Mouse (Mus musculus) midbrain, embryonic 15.5 days (tissue): ENCODE measurements around the gene Pakap. TPM values are rescaled to one million over a fixed set of nuclear protein-coding genes. Genes with fewer than 3 reads are reported as not detected.

Source experiments
- ATAC-seq: fragments of 200-750 bp; cut with Nextera tagmentation; replicated peaks from 2 replicates; pipeline ENCODE4 v1.8.0; 2017; ENCODE audit warnings: moderate TSS enrichment
- H3K27ac ChIP-seq: fragments of 300-500 bp; sonication (generic); 2 replicates; pipeline ENCODE4 v1.5.1; 2015; ENCODE audit warnings: mild to moderate bottlenecking, inconsistent platforms
- H3K27me3 ChIP-seq: fragments of 300-500 bp; sonication (generic); replicated peaks from 2 replicates; pipeline ENCODE4 v1.6.1; 2015; ENCODE audit warnings: inconsistent platforms
- H3K36me3 ChIP-seq: fragments of 300-500 bp; sonication (generic); replicated peaks from 2 replicates; pipeline ENCODE4 v1.6.1; 2015; ENCODE audit warnings: inconsistent platforms
- H3K4me1 ChIP-seq: fragments of 300-500 bp; sonication (generic); 2 replicates; pipeline ENCODE4 v1.6.1; 2015; ENCODE audit warnings: inconsistent platforms
- H3K4me2 ChIP-seq: fragments of 300-500 bp; sonication (generic); 2 replicates; pipeline ENCODE4 v1.6.1; 2015; ENCODE audit warnings: inconsistent platforms, mild to moderate bottlenecking, moderate library complexity
- H3K4me3 ChIP-seq: fragments of 300-500 bp; sonication (generic); 2 replicates; pipeline ENCODE4 v1.5.1; 2015; ENCODE audit warnings: mild to moderate bottlenecking, inconsistent platforms
- H3K9ac ChIP-seq: fragments of 300-500 bp; sonication (generic); 2 replicates; pipeline ENCODE4 v1.6.1; 2015; ENCODE audit warnings: mild to moderate bottlenecking, inconsistent platforms
- H3K9me3 ChIP-seq: fragments of 300-500 bp; sonication (generic); 2 replicates; pipeline ENCODE4 v1.6.1; 2016; ENCODE audit warnings: inconsistent platforms
- whole genome bisulfite sequencing: fragments of 180-500 bp; shearing (Covaris S2); methylation state at CpG from one replicate; pipeline ENCODE4 v1.1.7; 2015; ENCODE audit warnings: mixed read lengths; 5-methylcytosine and 5-hydroxymethylcytosine counted together
- polyA plus RNA-seq: library from polyadenylated mRNA; unstranded; fragments of >200 nt; fragmentation: Nextera tagmentation; extraction: Ambion mirVana; gene quantifications from 2 replicates; pipeline ENCODE4 v1.2.1, GENCODE M21; 2015

Gene Pakap
- polyA plus RNA-seq, 1 experiment from 2014 or later = 10.9 TPM

- Histone ChIP-seq H3K4me1 (0 out of 2 replicates have a peak, but pooled peaks cover 3% of the 10 kb centered on the region), H3K36me3 (no peaks in the 10 kb centered on the region), H3K4me3 (no peak overlapping the region), H3K27ac (no peak overlapping the region), H3K4me2 (no peak overlapping the region), H3K9me3 (no peaks in the 10 kb centered on the region), H3K9ac (no peak overlapping the region), H3K27me3 (no peaks in the 10 kb centered on the region)
- no peak for ATAC-seq
- WGBS = 83% methylated on average over 1 of the region's 1 CpGs
These were observed 283.8 kb downstream of the Pakap start for GRCm38 (mm10) chr4:57851731-57852130.

DNA sequence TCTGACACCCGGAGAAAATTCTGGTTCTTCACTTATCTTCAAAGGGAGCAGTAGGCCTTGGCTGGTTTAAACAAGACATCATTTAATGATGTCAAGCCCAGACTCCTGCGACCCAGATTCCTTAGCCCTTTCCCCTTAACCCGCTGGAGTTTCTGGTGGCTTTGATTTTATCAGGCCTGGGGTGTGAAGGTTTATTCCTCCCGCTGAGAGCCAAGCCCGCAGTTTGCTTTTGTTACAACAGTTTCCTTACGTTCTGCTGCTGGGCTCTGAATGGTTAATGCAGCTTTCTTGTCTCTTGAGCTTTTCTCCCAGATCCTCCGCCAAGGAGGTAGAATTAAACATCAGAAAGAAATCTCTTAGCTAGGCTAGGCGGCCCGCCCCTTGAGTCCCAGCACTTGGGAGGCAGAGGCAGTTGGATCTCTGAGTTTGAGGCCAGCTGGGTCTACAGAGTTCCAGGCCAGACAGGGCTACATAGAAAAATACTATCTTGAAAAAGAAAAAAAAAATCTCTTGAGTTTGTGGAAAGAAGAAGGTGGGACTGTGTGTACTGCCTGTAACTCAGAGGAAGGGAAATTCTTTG lies 284.6 kb downstream of the Pakap start:
- Histone ChIP-seq H3K4me1 (0 out of 2 replicates have a peak, but pooled peaks cover 3% of the 10 kb centered on the region), H3K4me3 (no peak overlapping the region), H3K27ac (no peak overlapping the region), H3K4me2 (no peak overlapping the region), H3K27me3 (no peaks in the 10 kb centered on the region), H3K9me3 (no peaks in the 10 kb centered on the region), H3K36me3 (0 out of 2 replicates have a peak, but pooled peaks cover 3% of the 10 kb centered on the region), H3K9ac (no peak overlapping the region)
- whole genome bisulfite sequencing = 18% methylated on average over 9 of the region's 9 CpGs
- ATAC-seq = no peak

DNA sequence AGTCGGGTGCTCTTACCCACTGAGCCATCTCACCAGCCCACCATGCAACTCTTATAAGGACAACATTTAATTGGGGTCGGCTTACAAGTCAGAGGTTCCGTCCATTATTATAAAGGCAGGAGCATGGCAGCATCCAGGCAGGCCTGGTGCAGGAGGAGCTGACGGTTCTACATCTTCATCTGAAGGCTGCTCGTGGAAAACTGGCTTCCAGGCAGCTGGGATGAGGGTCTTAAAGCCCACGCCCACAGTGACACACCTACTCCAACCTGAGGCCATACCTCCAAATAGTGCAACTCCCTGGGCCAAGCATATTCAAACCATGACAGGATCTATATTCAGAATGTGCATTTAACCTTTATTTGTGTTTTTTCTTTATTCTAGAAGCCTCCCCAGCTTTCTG lies 286.2 kb downstream of the Pakap start:
- no peak overlapping the region for H3K9ac ChIP-seq
- 0 out of 2 replicates have a peak, but pooled peaks cover 3% of the 10 kb centered on the region for H3K36me3 ChIP-seq
- no peaks in the 10 kb centered on the region for H3K27me3 ChIP-seq
- WGBS = 84% methylated on average over 6 of the region's 6 CpGs
- no peak for ATAC-seq
- H3K27ac ChIP-seq = no peak overlapping the region
- H3K4me2 ChIP-seq = no peak overlapping the region
- 0 out of 2 replicates have a peak, but pooled peaks cover 3% of the 10 kb centered on the region for H3K4me1 ChIP-seq
- no peaks in the 10 kb centered on the region for H3K9me3 ChIP-seq
- H3K4me3 ChIP-seq = no peak overlapping the region

GRCm38 (mm10) chr4:57855281-57855941 lies 287.4 kb downstream of the Pakap start:
- Histone ChIP-seq H3K9ac (no peak overlapping the region), H3K27me3 (no peaks in the 10 kb centered on the region), H3K27ac (no peak overlapping the region), H3K9me3 (no peaks in the 10 kb centered on the region), H3K36me3 (0 out of 2 replicates have a peak, but pooled peaks cover 3% of the 10 kb centered on the region), H3K4me2 (no peak overlapping the region), H3K4me3 (no peak overlapping the region), H3K4me1 (0 out of 2 replicates have a peak, but pooled peaks cover 3% of the 10 kb centered on the region)
- no peak for ATAC-seq
- 92% methylated on average over 18 of the region's 18 CpGs for WGBS

DNA sequence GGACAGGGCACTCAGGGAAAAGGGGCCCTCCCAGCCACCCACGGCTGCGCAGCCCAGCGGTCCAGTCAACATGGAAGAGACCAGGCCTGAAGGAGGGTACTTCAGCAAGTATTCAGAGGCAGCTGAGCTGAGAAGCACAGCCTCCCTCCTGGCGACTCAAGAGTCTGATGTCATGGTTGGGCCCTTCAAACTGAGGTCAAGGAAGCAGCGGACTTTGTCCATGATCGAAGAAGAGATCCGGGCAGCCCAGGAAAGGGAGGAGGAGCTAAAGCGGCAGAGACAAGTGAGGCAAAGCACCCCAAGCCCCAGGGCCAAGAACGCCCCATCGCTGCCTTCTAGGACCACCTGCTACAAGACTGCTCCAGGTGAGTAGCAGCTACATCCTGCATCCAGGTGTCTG lies 288.7 kb downstream of the Pakap start:
- Histone ChIP-seq H3K36me3 (0 out of 2 replicates have a peak, but pooled peaks cover 3% of the 10 kb centered on the region), H3K9ac (no peak overlapping the region), H3K9me3 (no peaks in the 10 kb centered on the region), H3K27me3 (no peaks in the 10 kb centered on the region), H3K4me3 (no peak overlapping the region), H3K27ac (no peak overlapping the region), H3K4me2 (no peak overlapping the region), H3K4me1 (0 out of 2 replicates have a peak, but pooled peaks cover 2% of the 10 kb centered on the region)
- WGBS = 95% methylated on average over 10 of the region's 10 CpGs
- no peak for ATAC-seq

- no peaks in the 10 kb centered on the region for H3K27me3 ChIP-seq
- WGBS = 88% methylated on average over 6 of the region's 6 CpGs
- no peak overlapping the region for H3K4me2 ChIP-seq
- no peak overlapping the region for H3K4me3 ChIP-seq
- H3K9me3 ChIP-seq = no peaks in the 10 kb centered on the region
- no peaks in the 10 kb centered on the region for H3K4me1 ChIP-seq
- no peak overlapping the region for H3K27ac ChIP-seq
- H3K9ac ChIP-seq = no peak overlapping the region
- H3K36me3 ChIP-seq = 0 out of 2 replicates have a peak, but pooled peaks cover 3% of the 10 kb centered on the region
- no peak for ATAC-seq
These were observed 292.2 kb downstream of the Pakap start for GRCm38 (mm10) chr4:57860204-57860611.

DNA sequence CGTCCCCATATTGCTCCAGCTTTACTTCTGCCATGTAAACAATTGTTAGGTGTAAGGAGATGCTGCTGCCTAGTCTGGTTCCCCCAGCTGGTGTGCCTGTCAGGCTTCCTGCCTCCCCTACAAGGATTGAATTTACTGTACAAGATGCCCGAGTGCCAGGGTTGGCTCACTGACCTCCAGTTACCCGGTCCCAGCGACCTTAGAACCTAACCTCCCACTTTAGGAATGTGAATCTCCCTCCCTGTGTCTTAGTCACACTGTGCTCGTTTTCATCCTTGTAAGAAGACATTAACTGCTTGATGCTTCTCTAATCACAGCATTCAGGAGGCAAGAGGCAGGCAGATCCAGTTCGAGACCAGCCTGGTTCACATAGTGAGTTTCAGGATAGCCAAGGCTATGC lies 293.2 kb downstream of the Pakap start:
- no peak for ATAC-seq
- 77% methylated on average over 6 of the region's 6 CpGs for WGBS
- no peak overlapping the region for H3K4me3 ChIP-seq
- no peaks in the 10 kb centered on the region for H3K9me3 ChIP-seq
- no peaks in the 10 kb centered on the region for H3K27me3 ChIP-seq
- H3K36me3 ChIP-seq = 0 out of 2 replicates have a peak, but pooled peaks cover 3% of the 10 kb centered on the region
- no peak overlapping the region for H3K9ac ChIP-seq
- H3K4me1 ChIP-seq = no peaks in the 10 kb centered on the region
- H3K4me2 ChIP-seq = no peak overlapping the region
- H3K27ac ChIP-seq = no peak overlapping the region

- no peak for ATAC-seq
- no peaks in the 10 kb centered on the region for H3K27me3 ChIP-seq
- H3K4me3 ChIP-seq = no peak overlapping the region
- no peaks in the 10 kb centered on the region for H3K9me3 ChIP-seq
- 95% methylated on average over 8 of the region's 8 CpGs for WGBS
- no peak overlapping the region for H3K27ac ChIP-seq
- 0 out of 2 replicates have a peak, but pooled peaks cover 2% of the 10 kb centered on the region for H3K36me3 ChIP-seq
- H3K4me1 ChIP-seq = peaks cover under 1% of the 10 kb centered on the region
- H3K4me2 ChIP-seq = no peak overlapping the region
- H3K9ac ChIP-seq = no peak overlapping the region
These were observed 293.9 kb downstream of the Pakap start for GRCm38 (mm10) chr4:57861856-57862255.

DNA sequence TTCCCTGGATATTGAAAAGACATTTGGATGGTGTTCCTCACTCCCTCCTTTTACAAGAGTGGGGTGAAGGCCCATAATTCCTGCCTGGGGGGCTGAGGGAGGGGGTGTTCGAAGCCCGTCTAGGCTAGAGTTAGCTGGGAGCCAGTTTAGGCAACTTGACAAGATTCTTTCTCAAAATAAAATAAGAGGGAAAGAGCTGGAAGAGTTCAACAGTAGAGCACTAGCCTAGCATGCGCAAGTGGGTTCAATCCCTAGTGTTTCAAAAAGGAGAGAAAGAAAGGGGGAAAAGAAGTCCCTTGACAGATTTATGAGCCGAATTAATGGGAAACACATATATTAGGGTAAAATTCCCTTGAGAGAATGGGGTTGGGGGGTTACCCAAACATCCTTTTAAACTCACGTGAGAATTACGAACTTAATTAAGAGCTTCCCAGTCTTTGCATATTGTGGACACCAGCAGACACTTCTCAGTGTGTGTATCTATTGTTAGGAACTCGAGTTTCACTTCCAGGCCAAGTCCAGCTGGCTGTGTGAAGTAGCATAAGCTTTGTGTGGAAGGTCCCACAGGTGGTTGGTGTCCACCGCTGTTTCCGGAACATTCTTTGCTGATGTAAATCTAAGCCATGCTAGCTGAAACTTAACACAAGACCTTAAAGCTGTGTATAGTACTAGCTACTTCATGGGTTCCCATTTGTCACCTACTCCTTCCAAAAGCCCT lies 294.4 kb downstream of the Pakap start:
- Histone ChIP-seq H3K9me3 (no peaks in the 10 kb centered on the region), H3K27me3 (no peaks in the 10 kb centered on the region), H3K27ac (no peak overlapping the region), H3K4me2 (no peak overlapping the region), H3K4me1 (peaks cover 4% of the 10 kb centered on the region), H3K9ac (no peak overlapping the region), H3K36me3 (no peaks in the 10 kb centered on the region), H3K4me3 (no peak overlapping the region)
- WGBS = 85% methylated on average over 9 of the region's 9 CpGs
- ATAC-seq = no peak

GRCm38 (mm10) chr4:57866088-57866487 lies 298.1 kb downstream of the Pakap start:
- no peak overlapping the region for H3K27ac ChIP-seq
- H3K9ac ChIP-seq = no peak overlapping the region
- no peaks in the 10 kb centered on the region for H3K9me3 ChIP-seq
- no peaks in the 10 kb centered on the region for H3K27me3 ChIP-seq
- no peaks in the 10 kb centered on the region for H3K36me3 ChIP-seq
- 15% methylated on average over 2 of the region's 2 CpGs for whole genome bisulfite sequencing
- H3K4me1 ChIP-seq = peaks cover 4% of the 10 kb centered on the region
- ATAC-seq = peak; percentile 82
- no peak overlapping the region for H3K4me2 ChIP-seq
- H3K4me3 ChIP-seq = no peak overlapping the region

DNA sequence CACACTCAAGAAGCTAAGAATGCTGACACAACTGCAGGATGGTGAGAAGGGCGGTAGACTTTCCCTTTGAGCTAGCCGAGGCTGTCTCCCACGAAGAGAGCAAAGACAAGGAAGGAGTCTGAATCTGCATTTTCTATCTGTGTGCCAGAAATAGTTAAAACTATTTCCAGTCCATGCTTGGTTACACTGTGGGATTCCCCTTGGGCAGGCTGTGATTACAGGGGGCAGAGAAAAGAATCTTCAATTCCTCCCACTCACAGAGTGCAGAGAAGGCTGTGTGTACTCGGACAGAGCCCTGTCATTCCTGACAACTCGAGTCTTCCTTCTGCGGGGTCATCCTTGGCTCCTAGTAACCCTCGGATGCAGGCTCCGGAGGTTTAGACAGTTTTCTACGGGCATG lies 299.0 kb downstream of the Pakap start:
- Histone ChIP-seq H3K27ac (no peak overlapping the region), H3K4me1 (peaks cover 4% of the 10 kb centered on the region), H3K9me3 (no peaks in the 10 kb centered on the region), H3K27me3 (no peaks in the 10 kb centered on the region), H3K9ac (no peak overlapping the region), H3K36me3 (no peaks in the 10 kb centered on the region), H3K4me2 (no peak overlapping the region), H3K4me3 (no peak overlapping the region)
- 61% methylated on average over 9 of the region's 9 CpGs for WGBS
- ATAC-seq = no peak

DNA sequence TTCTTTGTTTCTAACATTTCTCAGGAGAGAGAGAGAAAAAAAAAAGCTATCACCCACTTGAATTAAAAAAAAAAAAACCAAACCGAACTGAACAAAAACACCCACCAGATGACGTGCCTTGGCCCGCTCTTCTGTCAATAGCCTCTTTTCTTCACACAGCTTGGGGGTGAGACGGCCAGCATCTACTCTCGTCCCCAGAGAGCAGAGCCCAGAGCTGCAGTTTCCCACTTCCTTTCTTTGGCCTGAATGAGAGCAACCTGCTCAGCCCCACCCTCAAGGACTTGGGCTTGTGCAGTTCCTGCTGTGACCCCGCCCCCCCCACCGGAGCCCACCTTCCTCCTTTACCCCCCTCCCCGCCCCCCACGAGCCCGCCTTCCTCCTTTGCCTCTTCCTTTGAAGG lies 299.5 kb downstream of the Pakap start:
- H3K27ac ChIP-seq = no peak overlapping the region
- H3K4me1 ChIP-seq = peaks cover 4% of the 10 kb centered on the region
- H3K9me3 ChIP-seq = no peaks in the 10 kb centered on the region
- no peak overlapping the region for H3K4me2 ChIP-seq
- H3K27me3 ChIP-seq = no peaks in the 10 kb centered on the region
- WGBS = 36% methylated on average over 10 of the region's 10 CpGs
- no peak for ATAC-seq
- H3K36me3 ChIP-seq = no peaks in the 10 kb centered on the region
- H3K4me3 ChIP-seq = no peak overlapping the region
- H3K9ac ChIP-seq = no peak overlapping the region
